Mouse (Mus musculus): Measurements from ENCODE around the gene Cdk6. TPM values are rescaled to one million over a fixed set of nuclear protein-coding genes. Genes with fewer than 3 reads are reported as not detected.

Cdk6 gene
- 19.5 TPM for polyA plus RNA-seq (2017; shearing (Covaris generic))

DNA sequence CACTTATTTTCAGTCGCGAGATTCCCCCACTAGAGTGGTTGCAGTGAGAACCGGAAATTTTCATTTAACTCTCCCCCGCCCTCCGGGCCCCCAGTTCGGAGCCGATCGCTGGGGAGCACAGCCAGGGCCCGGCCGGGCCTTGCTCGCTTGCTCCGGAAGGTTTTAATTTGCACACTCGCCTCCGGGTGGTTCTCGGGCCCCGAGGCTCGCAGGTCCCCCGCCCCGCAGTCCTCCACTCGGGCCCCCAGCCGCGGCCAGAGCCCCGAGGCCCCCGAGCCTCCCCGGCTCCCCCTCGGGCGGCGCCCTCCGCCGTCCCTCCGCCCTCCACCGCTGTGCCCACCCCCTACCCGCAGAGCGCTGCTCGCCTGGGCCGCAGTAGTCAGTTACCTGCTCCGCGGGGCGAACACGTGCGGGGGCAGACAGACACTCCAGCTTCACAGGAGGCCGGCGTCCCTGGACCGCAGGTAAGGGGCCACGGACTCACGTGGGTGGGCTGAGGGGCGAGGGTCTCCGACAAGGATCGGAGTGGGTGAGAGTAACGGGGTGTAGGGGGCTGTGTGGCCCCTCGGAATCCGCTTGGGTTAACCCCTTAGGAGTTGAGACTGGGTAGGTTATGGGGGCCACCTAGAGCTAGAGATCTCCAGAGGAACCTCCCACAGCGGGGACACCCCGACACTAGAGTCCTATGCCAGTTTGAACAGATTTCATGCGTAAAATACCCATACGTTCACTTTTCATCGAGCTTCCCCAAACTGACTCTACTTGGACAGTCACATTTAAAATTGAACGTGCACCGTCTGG, at the start of gene Cdk6:
Gene Cdk6, plus strand, starts transcription at position 375 of the 801 bp plus-strand sequence.

DNA sequence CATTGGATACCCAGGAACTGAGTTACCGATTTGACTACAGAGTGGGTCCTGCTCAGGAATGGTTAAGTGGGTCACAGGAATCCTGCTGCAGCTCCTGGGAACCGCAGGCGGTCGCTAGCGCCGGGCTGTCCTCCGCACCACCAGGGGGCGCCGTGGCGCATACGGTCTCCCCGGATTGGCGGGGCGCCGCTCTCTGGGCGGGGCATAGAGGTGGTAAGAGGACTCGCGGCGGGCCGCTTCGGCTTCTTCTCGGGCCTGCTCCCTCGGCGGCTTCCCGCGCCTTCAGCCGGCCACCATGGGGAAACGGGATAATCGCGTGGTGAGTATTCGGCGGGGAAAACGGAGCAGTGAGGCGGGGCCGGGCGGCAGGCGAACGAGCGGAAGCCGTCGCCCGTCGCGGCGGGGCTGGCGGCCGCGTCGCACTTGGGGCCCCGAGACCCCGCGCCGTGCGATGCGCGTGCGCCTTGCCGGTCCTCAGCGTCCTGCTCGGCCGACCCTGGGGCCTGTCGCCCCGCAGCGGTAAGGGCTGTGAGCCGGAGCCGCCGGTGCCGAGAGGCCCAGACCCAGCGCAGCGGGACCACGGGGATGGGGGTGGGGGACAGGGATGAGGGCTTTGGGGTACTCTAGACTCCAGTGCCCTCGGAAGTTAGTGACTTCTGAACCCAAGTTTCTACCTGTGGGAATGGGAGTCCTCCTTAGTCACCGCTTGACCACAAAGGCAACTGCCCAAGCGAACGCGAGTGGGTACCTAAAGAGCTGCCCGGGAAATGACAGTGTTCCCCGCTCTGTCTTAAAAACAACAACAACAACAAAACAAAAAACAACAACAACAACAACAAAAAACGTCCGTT, 202.6 kb downstream of the Cdk6 start, which contains the start of gene Fam133b:
Gene Fam133b, plus strand, starts transcription at position 205 of the 851 bp plus-strand sequence.

DNA sequence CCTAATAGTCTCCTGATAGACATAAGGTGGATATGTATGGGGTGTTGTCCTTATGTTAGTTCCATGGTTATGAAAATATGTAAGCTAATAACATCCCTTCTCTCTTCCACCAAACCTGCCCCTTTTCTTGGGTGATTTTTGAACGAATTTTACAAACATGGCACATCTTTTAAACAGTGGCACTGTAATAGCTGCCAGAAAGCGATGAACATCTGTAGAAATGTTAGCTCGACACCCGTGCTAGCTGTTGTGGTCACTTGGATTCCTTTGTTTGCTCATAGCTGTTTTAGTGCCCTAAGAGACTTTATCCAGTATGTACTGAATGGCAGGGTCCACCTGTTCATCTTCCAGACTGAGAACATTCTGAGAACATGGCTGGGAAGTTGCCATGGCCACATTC, 230.0 kb downstream of the Cdk6 start, which contains the start of gene 1700109H08Rik:
Gene 1700109H08Rik, plus strand, starts transcription at position 301 of the 400 bp plus-strand sequence.

Other genes with a start within 250 kb of the Cdk6 start
- gene Fam133b, start 202.3 kb downstream of the Cdk6 start, polyA plus RNA-seq (2017; shearing (Covaris generic)), result 41.9 TPM
- 8.8 TPM for gene 1700109H08Rik, start 230.1 kb downstream of the Cdk6 start, polyA plus RNA-seq (2017; shearing (Covaris generic))

Measured in inflammation-experienced regulatory T-cells, adult 16 weeks (primary cell).